14 mouse cellular contexts compared by ENCODE assay signal in the genomic region with DNA sequence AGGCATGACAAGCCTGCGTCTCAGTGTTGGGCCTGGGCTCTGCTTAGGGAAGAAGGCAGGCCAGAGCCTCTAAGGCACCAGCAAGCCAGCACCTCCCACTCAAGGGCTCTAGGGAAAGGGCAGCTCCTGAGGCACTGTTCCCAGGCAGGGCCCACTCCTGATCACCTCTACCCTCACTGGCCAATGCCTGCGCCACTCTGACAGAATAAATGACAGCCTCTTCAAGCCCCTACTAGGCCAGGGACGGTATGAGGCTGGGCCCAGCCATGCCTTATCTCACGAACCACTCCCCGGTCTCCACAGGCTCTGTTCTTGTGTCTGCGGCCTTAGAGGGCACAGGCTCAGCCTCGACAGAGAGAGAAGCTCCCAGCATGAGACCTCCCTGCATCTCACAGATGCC.
"Had no signal": no experiment of that assay in that cellular context is flagged by ENCODE, and none has a peak within 500 bp of the region (broad histone marks: within the 10 kb centered on the region; RNA-seq: fewer than 3 reads in every experiment).

No protein-coding gene starts in this region.

- H3K36me3 ChIP-seq: limb, embryonic 15.5 days; liver, embryonic 13.5 days; lung, embryonic 15.5 days; midbrain, embryonic 12.5 days; stomach, embryonic 15.5 days had no signal

- H3K4me2 ChIP-seq: limb, embryonic 15.5 days; liver, embryonic 13.5 days; lung, embryonic 15.5 days; midbrain, embryonic 12.5 days; stomach, embryonic 15.5 days had no signal

- H3K4me3 ChIP-seq: left cerebral cortex, adult 2 months; limb, embryonic 15.5 days; liver, embryonic 13.5 days; lung, embryonic 15.5 days; megakaryocyte, embryonic 14.5 days; midbrain, embryonic 12.5 days; stomach, embryonic 15.5 days had no signal

- DNase-seq: kidney, postnatal 36 days; liver, embryonic 13.5 days; liver, postnatal 0 days; lung, postnatal 14 days; right cerebral cortex, postnatal 14 days; thymus, postnatal 4 days had no signal

- ATAC-seq: liver, postnatal 0 days had no signal

- H3K9me3 ChIP-seq: limb, embryonic 15.5 days; liver, embryonic 13.5 days; lung, embryonic 15.5 days; midbrain, embryonic 12.5 days; stomach, embryonic 15.5 days had no signal

- H3K9ac ChIP-seq: limb, embryonic 15.5 days; liver, embryonic 13.5 days; liver, postnatal 0 days; lung, embryonic 15.5 days; midbrain, embryonic 12.5 days; stomach, embryonic 15.5 days had no signal

- H3K4me1 ChIP-seq: liver, embryonic 13.5 days; lung, embryonic 15.5 days; megakaryocyte, embryonic 14.5 days; stomach, embryonic 15.5 days had no signal

- H3K27ac ChIP-seq: kidney, postnatal 0 days; left cerebral cortex, adult 2 months; limb, embryonic 15.5 days; liver, embryonic 13.5 days; lung, embryonic 15.5 days; macrophage; midbrain, embryonic 12.5 days; stomach, embryonic 15.5 days had no signal

- H3K27me3 ChIP-seq: limb, embryonic 15.5 days; liver, embryonic 13.5 days; lung, embryonic 15.5 days; megakaryocyte, embryonic 14.5 days; midbrain, embryonic 12.5 days had no signal
